Mouse (Mus musculus): Measurements from ENCODE around the gene S100a9.

DNA sequence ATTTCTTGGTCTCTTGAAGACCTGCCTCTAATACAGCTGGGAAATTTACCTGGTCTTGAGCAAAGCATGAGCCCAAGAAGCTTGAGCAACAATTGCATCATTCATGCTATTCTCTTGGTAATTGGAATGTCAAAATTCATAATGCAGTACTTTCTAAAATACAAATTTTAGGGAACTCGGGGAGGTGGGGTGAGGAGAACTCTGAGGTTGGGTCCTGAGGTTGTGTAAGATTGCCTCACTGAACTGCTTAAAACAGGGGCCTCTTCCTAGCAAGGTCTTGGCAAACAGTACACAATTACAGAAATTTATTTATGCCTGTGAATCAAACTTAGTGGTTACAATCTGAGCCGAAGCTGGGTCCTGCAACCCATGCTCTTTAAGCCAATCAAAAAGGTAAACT lies 8.7 kb downstream of the S100a9 start:
- TF ChIP-seq POLR2A (IDR thresholded peaks at IDR 0.05; ENCODE audit: insufficient read depth, low read length) (no peak), CTCF (IDR thresholded peaks at IDR 0.05; ENCODE audit: low read depth, low read length) (no peak), EP300 (IDR thresholded peaks at IDR 0.05; ENCODE audit: insufficient read depth, low read depth, low read length) (no peak)

Measured in ES-Bruce4 (cell line).